Mouse (Mus musculus) MEL (cell line): ENCODE data around the gene Frmd6.

Experiments
- CTCF ChIP-seq, 3 experiments: IDR thresholded peaks in 2 of 3; conservative IDR thresholded peaks in 1 of 3; 2 replicates each; pipeline ENCODE4 v1.5.1; 2011 to 2012; ENCODE audit warnings: low read length in 3 of 3, low read depth in 2 of 3, mild to moderate bottlenecking in 2 of 3, improper control_type of control experiment in 1 of 3, inconsistent platforms in 1 of 3, mixed read lengths in 1 of 3, moderate library complexity in 1 of 3; ENCODE audit not compliant: control insufficient read depth in 1 of 3, insufficient read depth in 1 of 3, poor library complexity in 1 of 3, severe bottlenecking in 1 of 3
- E2F4 ChIP-seq: IDR thresholded peaks from 2 replicates; pipeline ENCODE4 v1.6.1; 2011; ENCODE audit warnings: low read depth, low read length, improper control_type of control experiment, borderline replicate concordance
- ELF1 ChIP-seq: IDR thresholded peaks from 2 replicates; pipeline ENCODE4 v1.6.1; 2014; ENCODE audit warnings: low read depth, mild to moderate bottlenecking, inconsistent platforms, low read length, improper control_type of control experiment, moderate library complexity
- EP300 ChIP-seq, 2 experiments: IDR thresholded peaks; 2 replicates each; pipeline ENCODE4 v1.6.1; 2011; ENCODE audit warnings: improper control_type of control experiment in 2 of 2, low read length in 2 of 2, low read depth in 1 of 2, mild to moderate bottlenecking in 1 of 2
- ETS1 ChIP-seq: IDR thresholded peaks from 2 replicates; pipeline ENCODE4 v1.6.1; 2012; ENCODE audit warnings: low read depth, mild to moderate bottlenecking, inconsistent platforms, low read length, improper control_type of control experiment, moderate library complexity
- GATA1 ChIP-seq: IDR thresholded peaks from 2 replicates; pipeline ENCODE4 v1.6.1; 2011; ENCODE audit warnings: low read depth, low read length, improper control_type of control experiment
- MAFK ChIP-seq: IDR thresholded peaks from 2 replicates; pipeline ENCODE4 v1.6.1; 2011; ENCODE audit warnings: low read depth, mild to moderate bottlenecking, low read length, improper control_type of control experiment, borderline replicate concordance
- MAZ ChIP-seq: IDR thresholded peaks from 2 replicates; pipeline ENCODE4 v1.6.1; 2012; ENCODE audit warnings: low read depth, mild to moderate bottlenecking, inconsistent platforms, low read length, improper control_type of control experiment
- POLR2A ChIP-seq, 2 experiments: IDR thresholded peaks; 2 replicates each; pipeline ENCODE4 v1.6.1; 2011 to 2012; ENCODE audit warnings: low read length in 2 of 2, mild to moderate bottlenecking in 2 of 2, control low read depth in 1 of 2, improper control_type of control experiment in 1 of 2, low read depth in 1 of 2, moderate library complexity in 1 of 2; ENCODE audit not compliant: control insufficient read depth in 1 of 2, insufficient read depth in 1 of 2, poor library complexity in 1 of 2
- TAL1 ChIP-seq: IDR thresholded peaks from 2 replicates; pipeline ENCODE4 v1.6.1; 2012; ENCODE audit warnings: mild to moderate bottlenecking, inconsistent platforms, low read length, moderate library complexity, mixed read lengths
- TCF12 ChIP-seq: IDR thresholded peaks from 2 replicates; pipeline ENCODE4 v1.6.1; 2014; ENCODE audit warnings: low read depth, mild to moderate bottlenecking, inconsistent platforms, low read length, improper control_type of control experiment, moderate library complexity
- USF1 ChIP-seq: IDR thresholded peaks from 2 replicates; pipeline ENCODE4 v1.6.1; 2014; ENCODE audit warnings: low read depth, mild to moderate bottlenecking, inconsistent platforms, low read length, improper control_type of control experiment, moderate library complexity
- USF2 ChIP-seq, 2 experiments: IDR thresholded peaks; 2 replicates each; pipeline ENCODE4 v1.6.1; 2011 to 2012; ENCODE audit warnings: improper control_type of control experiment in 2 of 2, low read length in 2 of 2, borderline replicate concordance in 1 of 2, inconsistent platforms in 1 of 2, low read depth in 1 of 2, mild to moderate bottlenecking in 1 of 2; ENCODE audit not compliant: insufficient read depth in 1 of 2

- TF ChIP-seq POLR2A (IDR thresholded peaks at IDR 0.05; ENCODE audit: control insufficient read depth in 1 of 2, insufficient read depth in 1 of 2, low read depth in 1 of 2, low read length in 2 of 2, poor library complexity in 1 of 2) (no peak), MAFK (no peak), USF1 (no peak), TCF12 (no peak), CTCF (IDR thresholded peaks at IDR 0.05 in 2 of 3, conservative IDR thresholded peaks at IDR 0.05 in 1 of 3; ENCODE audit: control insufficient read depth in 1 of 3, insufficient read depth in 1 of 3, low read depth in 2 of 3, low read length in 3 of 3, poor library complexity in 1 of 3, severe bottlenecking in 1 of 3) (no peak), ETS1 (no peak), ELF1 (no peak), EP300 (IDR thresholded peaks at IDR 0.05; ENCODE audit: low read depth in 1 of 2, low read length in 2 of 2) (no peak), E2F4 (no peak), GATA1 (no peak), MAZ (no peak), TAL1 (no peak), USF2 (IDR thresholded peaks at IDR 0.05; ENCODE audit: borderline replicate concordance in 1 of 2, insufficient read depth in 1 of 2, low read depth in 1 of 2, low read length in 2 of 2) (no peak)
These were observed 23.7 kb downstream of the Frmd6 start for GRCm38 (mm10) chr12:70849024-70849423.
